Mouse (Mus musculus): Measurements from ENCODE around the gene Ptcd1. TPM values are rescaled to one million over a fixed set of nuclear protein-coding genes. Genes with fewer than 3 reads are reported as not detected.

Ptcd1 gene
- total and polyA plus RNA-seq, 3 experiments = 11.4 to 13.9 (median 11.7) TPM

DNA sequence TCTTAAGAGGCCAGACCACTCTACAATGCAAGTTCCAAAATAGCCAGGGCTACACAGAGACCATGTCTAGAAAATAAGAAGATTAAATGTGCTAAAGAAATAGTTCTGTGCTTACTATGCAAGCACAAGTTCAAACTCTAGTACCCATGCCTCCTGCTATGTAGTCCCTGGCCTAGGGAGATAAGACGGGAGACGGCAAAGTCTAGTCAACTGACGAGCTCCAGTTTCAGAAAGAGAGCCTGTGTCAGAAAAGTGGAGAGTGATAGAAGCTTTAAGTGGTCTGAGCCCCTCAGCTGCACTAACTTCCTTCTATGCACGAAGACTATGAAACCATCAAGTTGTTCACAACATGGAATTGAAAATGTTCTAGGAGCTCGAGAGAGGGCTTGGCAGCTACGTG is 17.6 kb downstream of the Ptcd1 start:
- no peak overlapping the region for H3K4me2 ChIP-seq (ENCODE audit: insufficient read depth, low read depth, poor library complexity, severe bottlenecking)
- no peak for DNase-seq (ENCODE audit: extremely low read depth)
- H3K27ac ChIP-seq (ENCODE audit: insufficient read depth, low read depth) = no peak overlapping the region
- peaks cover 0 to 8% of the 10 kb centered on the region in 2 experiments; a peak in 1 of 4 replicates for H3K4me1 ChIP-seq (ENCODE audit: control insufficient read depth in 1 of 2, insufficient read depth in 2 of 2)
- no peak overlapping the region for H3K9ac ChIP-seq (ENCODE audit: insufficient read depth, low read depth)
- no peaks in the 10 kb centered on the region for H3K9me3 ChIP-seq (replicated peaks; ENCODE audit: low read length)
- dilution Hi-C loops (cut with MboI; ENCODE audit: extremely low pct_ligation_motif_present, extremely low pct_unique_long_range_greater_than_20kb, low sequenced_read_pairs) (no loop called here), in situ Hi-C loops (cut with MboI; ENCODE audit: low pct_ligation_motif_present, low pct_unique_long_range_greater_than_20kb, low sequenced_read_pairs) (no loop called here)
- H3K36me3 ChIP-seq (replicated peaks in 1 of 2; ENCODE audit: control insufficient read depth in 1 of 2, insufficient read depth in 1 of 2, low read length in 1 of 2) = peaks cover 85 to 97% of the 10 kb centered on the region in 2 experiments
- TF ChIP-seq ETS1 (conservative IDR thresholded peaks at IDR 0.05; ENCODE audit: low read depth, low read length) (no peak), POLR2AphosphoS2 (IDR thresholded peaks at IDR 0.05; ENCODE audit: low read depth, low read length) (0 out of 2 replicates have a peak, but pooled peaks have one; percentile 60), MYC (IDR thresholded peaks at IDR 0.05; ENCODE audit: low read depth, low read length) (no peak)
- H3K79me2 ChIP-seq (replicated peaks; ENCODE audit: control insufficient read depth, extremely low read depth, insufficient read depth, poor library complexity, severe bottlenecking) = no peaks in the 10 kb centered on the region
- H3K27me3 ChIP-seq (replicated peaks) = no peaks in the 10 kb centered on the region
- H3K4me3 ChIP-seq (replicated peaks in 1 of 3; ENCODE audit: low read depth in 2 of 3, low read length in 2 of 3, poor library complexity in 1 of 3) = no peak overlapping the region

DNA sequence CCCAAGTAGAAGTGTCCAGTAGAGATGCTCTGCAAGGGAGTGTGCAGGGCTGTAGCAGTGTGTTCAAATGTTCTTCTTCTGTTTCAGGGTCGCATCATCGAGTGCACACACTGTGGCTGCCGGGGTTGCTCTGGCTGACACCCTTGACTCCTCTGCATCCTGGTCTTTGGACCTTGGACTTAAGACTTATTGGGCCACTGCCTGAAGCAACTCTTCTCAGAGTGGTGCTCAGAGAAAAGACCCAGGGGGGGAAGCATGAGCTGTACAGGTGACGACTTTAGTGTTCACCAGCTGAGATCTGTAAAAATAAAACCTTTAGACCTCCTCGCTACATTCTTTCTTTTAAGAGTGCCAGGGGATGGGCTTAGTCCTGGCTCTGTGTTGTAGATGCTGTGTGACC is 19.2 kb downstream of the Ptcd1 start:
- Histone ChIP-seq H3K4me3 (replicated peaks in 1 of 3; ENCODE audit: low read depth in 2 of 3, low read length in 2 of 3, poor library complexity in 1 of 3) (no peak overlapping the region), H3K4me1 (ENCODE audit: control insufficient read depth in 1 of 2, insufficient read depth in 2 of 2) (peaks cover 0 to 16% of the 10 kb centered on the region in 2 experiments; a peak in 1 of 4 replicates), H3K9me3 (replicated peaks; ENCODE audit: low read length) (no peaks in the 10 kb centered on the region), H3K27ac (ENCODE audit: insufficient read depth, low read depth) (no peak overlapping the region), H3K79me2 (replicated peaks; ENCODE audit: control insufficient read depth, extremely low read depth, insufficient read depth, poor library complexity, severe bottlenecking) (peaks cover 6% of the 10 kb centered on the region), H3K36me3 (replicated peaks in 1 of 2; ENCODE audit: control insufficient read depth in 1 of 2, insufficient read depth in 1 of 2, low read length in 1 of 2) (peaks cover 86 to 97% of the 10 kb centered on the region in 2 experiments), H3K9ac (ENCODE audit: insufficient read depth, low read depth) (no peak overlapping the region), H3K4me2 (ENCODE audit: insufficient read depth, low read depth, poor library complexity, severe bottlenecking) (no peak overlapping the region), H3K27me3 (replicated peaks) (no peaks in the 10 kb centered on the region)
- no peak for TF ChIP-seq JUND (conservative IDR thresholded peaks at IDR 0.05; ENCODE audit: low read depth, low read length)
- TF ChIP-seq CHD2 (IDR thresholded peaks at IDR 0.05; ENCODE audit: low read length) = no peak
- no peak for TF ChIP-seq MAFK (IDR thresholded peaks at IDR 0.05; ENCODE audit: insufficient replicate concordance, low read length)
- no peak for TF ChIP-seq TCF12 (IDR thresholded peaks at IDR 0.05; ENCODE audit: low read depth, low read length)
- no peak for TF ChIP-seq EP300 (IDR thresholded peaks at IDR 0.05; ENCODE audit: low read length)
- no peak for TF ChIP-seq ZMIZ1 (IDR thresholded peaks at IDR 0.05; ENCODE audit: low read depth, low read length)
- TF ChIP-seq CHD1 (IDR thresholded peaks at IDR 0.05; ENCODE audit: low read depth, low read length) = no peak
- no peak for TF ChIP-seq USF2 (conservative IDR thresholded peaks at IDR 0.05; ENCODE audit: low read depth, low read length)
- TF ChIP-seq SMC3 (IDR thresholded peaks at IDR 0.05; ENCODE audit: low read depth, low read length) = no peak
- TF ChIP-seq RAD21 (IDR thresholded peaks at IDR 0.05; ENCODE audit: low read depth, low read length) = no peak
- TF ChIP-seq SIN3A (IDR thresholded peaks at IDR 0.05; ENCODE audit: low read length) = no peak
- TF ChIP-seq MAZ (IDR thresholded peaks at IDR 0.05; ENCODE audit: low read depth, low read length) = no peak
- no peak for TF ChIP-seq ETS1 (conservative IDR thresholded peaks at IDR 0.05; ENCODE audit: low read depth, low read length)
- no peak for TF ChIP-seq IRF4 (IDR thresholded peaks at IDR 0.05; ENCODE audit: low read depth, low read length)
- TF ChIP-seq MAX (IDR thresholded peaks at IDR 0.05; ENCODE audit: low read length) = no peak
- no peak for TF ChIP-seq ELF1 (IDR thresholded peaks at IDR 0.05; ENCODE audit: low read depth, low read length)
- no peak for TF ChIP-seq BHLHE40 (IDR thresholded peaks at IDR 0.05; ENCODE audit: low read depth, low read length)
- no peak for TF ChIP-seq USF1 (IDR thresholded peaks at IDR 0.05; ENCODE audit: low read depth, low read length)
- no peak for TF ChIP-seq POLR2AphosphoS2 (IDR thresholded peaks at IDR 0.05; ENCODE audit: low read depth, low read length)
- in situ Hi-C loops (cut with MboI; ENCODE audit: low pct_ligation_motif_present, low pct_unique_long_range_greater_than_20kb, low sequenced_read_pairs) = no loop called here
- dilution Hi-C loops (cut with MboI; ENCODE audit: extremely low pct_ligation_motif_present, extremely low pct_unique_long_range_greater_than_20kb, low sequenced_read_pairs) = no loop called here
- DNase-seq (ENCODE audit: extremely low read depth) = no peak

Measured in CH12.LX (cell line).